Mouse (Mus musculus): Measurements from ENCODE around the gene Bbs5. TPM values are rescaled to one million over a fixed set of nuclear protein-coding genes. Genes with fewer than 3 reads are reported as not detected.

Bbs5 gene
- polyA plus RNA-seq, 1 experiment = not detected

DNA sequence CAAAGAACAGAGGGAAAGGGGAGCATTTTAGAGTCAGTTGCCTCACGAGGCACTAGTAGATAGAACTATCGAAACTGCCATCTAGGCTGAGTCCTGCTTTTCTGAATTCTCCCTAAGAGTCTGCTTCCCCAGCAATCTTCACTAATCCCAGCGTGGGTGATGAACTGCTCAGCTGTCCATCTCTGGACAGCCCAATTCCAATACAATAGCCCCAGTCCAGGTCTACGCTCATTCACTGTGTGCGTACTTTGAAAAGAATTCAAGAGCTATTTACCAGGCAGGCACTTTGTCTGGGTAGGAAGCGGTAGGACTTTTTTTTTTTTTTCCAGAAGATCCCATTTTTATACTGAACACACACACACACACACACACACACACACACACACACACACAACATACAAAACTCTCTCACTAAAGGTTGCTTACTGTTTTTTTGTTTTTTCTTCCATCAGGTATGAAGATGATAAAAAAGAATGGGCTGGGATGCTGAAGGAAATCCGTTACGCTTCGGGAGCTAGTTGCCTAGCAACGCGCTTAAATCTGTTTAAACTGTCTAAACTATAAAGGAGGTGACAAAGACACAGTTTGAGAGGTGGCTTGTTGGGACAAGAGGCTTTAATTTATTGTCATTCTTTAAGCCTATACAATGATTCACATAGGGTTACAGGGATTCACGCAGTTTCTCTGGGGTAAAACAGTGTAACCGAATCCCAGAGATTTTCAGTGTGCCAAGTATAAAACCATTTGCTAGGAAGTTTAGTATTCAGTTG lies 36.2 kb downstream of the Bbs5 start:
- Histone ChIP-seq H3K27me3 (ENCODE audit: control insufficient read depth, insufficient read depth, low read length) (no peaks in the 10 kb centered on the region), H3K36me3 (ENCODE audit: control insufficient read depth, insufficient read depth, low read length) (peaks cover 11% of the 10 kb centered on the region), H3K4me3 (ENCODE audit: low read depth, low read length) (no peak overlapping the region), H3K4me1 (ENCODE audit: control insufficient read depth, insufficient read depth, insufficient read length, low read length) (no peaks in the 10 kb centered on the region), H3K27ac (ENCODE audit: insufficient read depth, low read depth, low read length) (no peak overlapping the region)
- 90% methylated on average over 13 of the region's 13 CpGs for WGBS
- TF ChIP-seq POLR2A (IDR thresholded peaks at IDR 0.05; ENCODE audit: low read depth, low read length) = no peak
- no peak for TF ChIP-seq CTCF (IDR thresholded peaks at IDR 0.05; ENCODE audit: extremely low read depth, insufficient read length, insufficient replicate concordance, low read depth, low read length)

GRCm38 (mm10) chr2:69684488-69684887 lies 37.5 kb downstream of the Bbs5 start:
- TF ChIP-seq POLR2A (IDR thresholded peaks at IDR 0.05; ENCODE audit: low read depth, low read length) (no peak), CTCF (IDR thresholded peaks at IDR 0.05; ENCODE audit: extremely low read depth, insufficient read length, insufficient replicate concordance, low read depth, low read length) (no peak)
- 88% methylated on average over 3 of the region's 3 CpGs for WGBS
- H3K4me1 ChIP-seq (ENCODE audit: control insufficient read depth, insufficient read depth, insufficient read length, low read length) = no peaks in the 10 kb centered on the region
- H3K27me3 ChIP-seq (ENCODE audit: control insufficient read depth, insufficient read depth, low read length) = no peaks in the 10 kb centered on the region
- H3K27ac ChIP-seq (ENCODE audit: insufficient read depth, low read depth, low read length) = no peak overlapping the region
- peaks cover 17% of the 10 kb centered on the region for H3K36me3 ChIP-seq (ENCODE audit: control insufficient read depth, insufficient read depth, low read length)
- no peak overlapping the region for H3K4me3 ChIP-seq (ENCODE audit: low read depth, low read length)

GRCm38 (mm10) chr2:69690214-69690613 lies 43.2 kb downstream of the Bbs5 start:
- Histone ChIP-seq H3K36me3 (ENCODE audit: control insufficient read depth, insufficient read depth, low read length) (peaks cover 52% of the 10 kb centered on the region), H3K4me1 (ENCODE audit: control insufficient read depth, insufficient read depth, insufficient read length, low read length) (no peaks in the 10 kb centered on the region), H3K4me3 (ENCODE audit: low read depth, low read length) (no peak overlapping the region), H3K27me3 (ENCODE audit: control insufficient read depth, insufficient read depth, low read length) (no peaks in the 10 kb centered on the region), H3K27ac (ENCODE audit: insufficient read depth, low read depth, low read length) (no peak overlapping the region)
- TF ChIP-seq CTCF (IDR thresholded peaks at IDR 0.05; ENCODE audit: extremely low read depth, insufficient read length, insufficient replicate concordance, low read depth, low read length) (no peak), POLR2A (IDR thresholded peaks at IDR 0.05; ENCODE audit: low read depth, low read length) (no peak)
- 96% methylated on average over 3 of the region's 3 CpGs for WGBS

DNA sequence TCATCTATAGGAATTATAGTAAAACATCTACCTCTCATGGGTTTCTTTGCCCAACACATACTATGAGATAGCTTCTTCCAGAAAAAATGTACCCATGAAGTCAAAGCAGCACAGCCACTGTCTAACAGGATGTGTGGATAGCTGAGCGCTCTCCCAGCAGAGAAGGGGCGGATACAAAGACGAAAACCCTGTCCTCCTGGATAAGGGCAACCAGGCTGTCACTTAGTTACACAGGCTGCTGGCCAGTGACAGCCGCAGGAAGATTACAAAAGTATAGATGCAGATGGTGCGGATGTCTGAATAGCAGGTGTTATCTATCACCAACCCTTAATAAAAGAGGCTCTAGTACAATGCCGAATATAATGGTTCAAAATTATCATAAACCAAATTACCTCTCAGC lies 43.9 kb downstream of the Bbs5 start:
- no peaks in the 10 kb centered on the region for H3K27me3 ChIP-seq (ENCODE audit: control insufficient read depth, insufficient read depth, low read length)
- H3K4me3 ChIP-seq (ENCODE audit: low read depth, low read length) = no peak overlapping the region
- TF ChIP-seq CTCF (IDR thresholded peaks at IDR 0.05; ENCODE audit: extremely low read depth, insufficient read length, insufficient replicate concordance, low read depth, low read length) (no peak), POLR2A (IDR thresholded peaks at IDR 0.05; ENCODE audit: low read depth, low read length) (no peak)
- 92% methylated on average over 6 of the region's 6 CpGs for WGBS
- H3K4me1 ChIP-seq (ENCODE audit: control insufficient read depth, insufficient read depth, insufficient read length, low read length) = no peaks in the 10 kb centered on the region
- peaks cover 53% of the 10 kb centered on the region for H3K36me3 ChIP-seq (ENCODE audit: control insufficient read depth, insufficient read depth, low read length)
- H3K27ac ChIP-seq (ENCODE audit: insufficient read depth, low read depth, low read length) = no peak overlapping the region

DNA sequence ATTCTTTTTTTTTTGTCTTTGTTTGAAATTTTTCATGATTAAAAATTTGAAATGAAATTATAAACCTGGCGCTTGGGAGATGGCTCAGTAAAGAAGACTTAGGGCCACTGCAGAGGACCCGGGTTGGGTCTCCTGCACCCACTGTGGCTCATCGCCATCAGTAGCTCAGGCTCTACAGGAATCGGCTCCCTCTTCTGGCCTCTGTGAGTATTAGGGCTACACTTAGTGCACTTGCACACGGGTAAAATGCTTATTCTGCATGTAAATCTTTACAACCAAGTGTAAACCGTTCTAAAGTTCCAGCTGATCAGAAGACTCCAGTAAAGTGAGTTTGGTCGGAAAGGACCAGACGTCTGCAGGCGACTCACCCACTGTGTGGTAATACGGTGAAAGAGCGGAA lies 46.5 kb downstream of the Bbs5 start:
- Histone ChIP-seq H3K27me3 (ENCODE audit: control insufficient read depth, insufficient read depth, low read length) (no peaks in the 10 kb centered on the region), H3K27ac (ENCODE audit: insufficient read depth, low read depth, low read length) (no peak overlapping the region), H3K36me3 (ENCODE audit: control insufficient read depth, insufficient read depth, low read length) (peaks cover 49% of the 10 kb centered on the region), H3K4me1 (ENCODE audit: control insufficient read depth, insufficient read depth, insufficient read length, low read length) (no peaks in the 10 kb centered on the region), H3K4me3 (ENCODE audit: low read depth, low read length) (no peak overlapping the region)
- TF ChIP-seq CTCF (IDR thresholded peaks at IDR 0.05; ENCODE audit: extremely low read depth, insufficient read length, insufficient replicate concordance, low read depth, low read length) (no peak; the same call in 1 of the 2 replicates), POLR2A (IDR thresholded peaks at IDR 0.05; ENCODE audit: low read depth, low read length) (no peak)
- 95% methylated on average over 11 of the region's 11 CpGs for WGBS

DNA sequence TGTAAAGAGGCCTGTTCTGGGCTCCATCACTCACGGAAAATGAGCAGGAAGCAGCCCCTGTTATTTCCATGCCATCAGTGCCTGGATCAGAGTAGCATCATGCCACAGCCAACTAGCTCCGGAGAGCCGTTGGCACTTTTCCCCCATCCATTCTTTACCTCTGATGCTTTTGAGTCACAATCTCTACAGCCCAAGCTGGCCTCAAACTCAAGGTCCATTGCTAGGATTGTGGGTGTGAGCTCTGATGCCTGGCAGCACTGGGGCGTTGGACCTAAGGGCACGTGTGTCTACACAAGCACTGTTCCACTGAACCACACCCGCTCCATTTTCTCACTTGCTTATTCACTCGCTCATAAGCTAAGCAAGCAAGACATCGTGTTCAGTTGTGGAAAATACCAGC lies 53.5 kb downstream of the Bbs5 start:
- 92% methylated on average over 8 of the region's 8 CpGs for WGBS
- H3K27ac ChIP-seq (ENCODE audit: insufficient read depth, low read depth, low read length) = no peak overlapping the region
- no peaks in the 10 kb centered on the region for H3K27me3 ChIP-seq (ENCODE audit: control insufficient read depth, insufficient read depth, low read length)
- no peak for TF ChIP-seq POLR2A (IDR thresholded peaks at IDR 0.05; ENCODE audit: low read depth, low read length)
- no peak for TF ChIP-seq CTCF (IDR thresholded peaks at IDR 0.05; ENCODE audit: extremely low read depth, insufficient read length, insufficient replicate concordance, low read depth, low read length)
- H3K4me3 ChIP-seq (ENCODE audit: low read depth, low read length) = no peak overlapping the region
- no peaks in the 10 kb centered on the region for H3K4me1 ChIP-seq (ENCODE audit: control insufficient read depth, insufficient read depth, insufficient read length, low read length)
- peaks cover 39% of the 10 kb centered on the region for H3K36me3 ChIP-seq (ENCODE audit: control insufficient read depth, insufficient read depth, low read length)

DNA sequence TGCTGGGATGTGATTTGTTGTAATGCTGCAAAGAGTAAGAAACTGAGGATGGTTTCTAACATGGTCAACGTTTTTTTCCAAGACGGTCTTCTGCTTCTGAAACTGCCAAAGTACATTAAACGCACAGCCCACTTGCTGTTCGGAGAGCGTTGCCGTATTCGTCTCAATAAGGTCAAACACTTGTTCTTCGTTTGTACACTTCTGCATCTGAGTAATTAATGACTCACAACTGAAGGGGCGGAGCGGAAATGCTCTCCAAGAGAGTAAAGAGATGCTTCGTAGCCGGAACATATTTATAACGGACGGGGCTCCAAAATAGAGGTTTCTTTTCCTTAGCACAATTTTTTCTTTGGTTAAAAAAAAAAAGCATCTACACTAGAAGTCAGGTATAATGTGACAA lies 65.2 kb downstream of the Bbs5 start:
- TF ChIP-seq CTCF (IDR thresholded peaks at IDR 0.05; ENCODE audit: extremely low read depth, insufficient read length, insufficient replicate concordance, low read depth, low read length) (no peak), POLR2A (IDR thresholded peaks at IDR 0.05; ENCODE audit: low read depth, low read length) (no peak)
- no peak overlapping the region for H3K27ac ChIP-seq (ENCODE audit: insufficient read depth, low read depth, low read length)
- 73% methylated on average over 14 of the region's 14 CpGs for WGBS
- no peak overlapping the region for H3K4me3 ChIP-seq (ENCODE audit: low read depth, low read length)
- H3K4me1 ChIP-seq (ENCODE audit: control insufficient read depth, insufficient read depth, insufficient read length, low read length) = no peaks in the 10 kb centered on the region
- H3K27me3 ChIP-seq (ENCODE audit: control insufficient read depth, insufficient read depth, low read length) = no peaks in the 10 kb centered on the region
- peaks cover 12% of the 10 kb centered on the region for H3K36me3 ChIP-seq (ENCODE audit: control insufficient read depth, insufficient read depth, low read length)
